Mouse (Mus musculus) heart, postnatal 4 days (tissue): ENCODE measurements around the gene Myadml2. TPM values are rescaled to one million over a fixed set of nuclear protein-coding genes. Genes with fewer than 3 reads are reported as not detected.

Experiments
- DNase-seq: peaks from one replicate; pipeline ENCODE4 v3.0.0; 2021
- total RNA-seq, 2 experiments: library from RNA; stranded (reverse); gene quantifications; 2 replicates each; pipeline ENCODE4 v1.2.3; 2021

The Myadml2 gene
- total RNA-seq, 2 experiments from 2014 or later, result 26.3 to 28.1 TPM

DNA sequence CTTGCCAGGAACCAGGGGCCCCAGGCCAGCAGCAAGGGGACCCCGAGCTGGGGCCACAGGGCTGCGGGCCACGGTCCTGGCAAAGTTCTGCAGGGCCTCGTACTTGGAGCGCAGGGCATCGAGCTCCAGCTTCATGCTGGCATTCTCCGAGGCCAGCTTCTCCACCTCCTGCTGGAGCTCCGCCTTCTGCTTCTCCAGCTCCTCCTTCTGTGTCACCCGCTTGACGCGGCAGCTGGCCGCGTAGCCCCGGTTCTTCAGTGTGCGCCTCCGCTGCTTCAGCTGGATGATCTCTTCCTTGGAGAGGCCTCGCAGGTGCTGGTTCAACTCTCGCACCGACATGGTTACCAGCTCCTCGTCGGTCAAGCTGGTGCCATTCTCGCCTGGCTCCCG lies 18.6 kb downstream of the Myadml2 start:
- no peak for DNase-seq

DNA sequence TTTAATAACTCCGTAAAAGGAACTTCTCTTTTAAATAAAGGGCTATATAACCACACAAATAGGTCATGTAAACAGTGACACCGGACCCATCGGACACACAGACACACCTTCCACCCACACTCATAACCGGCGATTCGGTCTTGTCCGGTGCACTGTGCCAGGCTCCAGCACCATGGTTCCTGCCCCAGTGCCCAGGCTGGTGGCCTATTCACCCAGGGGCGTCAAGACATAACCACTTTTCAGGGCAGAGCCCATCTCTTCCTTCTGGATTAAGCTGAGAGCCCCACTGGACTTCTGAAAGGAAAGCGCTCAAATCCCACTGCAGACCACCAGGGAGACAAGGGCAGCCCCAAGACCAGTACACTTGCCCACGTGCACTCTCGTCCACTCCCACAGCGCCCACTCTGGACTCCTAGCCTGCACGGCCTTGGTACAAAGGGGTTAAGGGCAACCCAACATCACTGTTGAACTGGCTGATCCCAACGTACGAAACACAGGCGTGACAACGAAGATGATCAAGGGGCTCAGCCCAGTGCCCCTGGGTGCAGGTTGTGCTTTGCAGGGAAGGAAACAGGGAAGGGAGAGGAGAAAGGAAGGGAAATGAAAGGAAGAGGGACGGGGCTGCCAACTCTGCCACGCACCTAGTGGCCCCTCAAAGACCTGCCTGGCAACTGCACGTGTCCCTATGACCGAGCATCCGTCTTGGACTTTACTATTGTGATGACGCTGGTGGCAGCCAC lies 19.2 kb downstream of the Myadml2 start:
- DNase-seq, result no peak

DNA sequence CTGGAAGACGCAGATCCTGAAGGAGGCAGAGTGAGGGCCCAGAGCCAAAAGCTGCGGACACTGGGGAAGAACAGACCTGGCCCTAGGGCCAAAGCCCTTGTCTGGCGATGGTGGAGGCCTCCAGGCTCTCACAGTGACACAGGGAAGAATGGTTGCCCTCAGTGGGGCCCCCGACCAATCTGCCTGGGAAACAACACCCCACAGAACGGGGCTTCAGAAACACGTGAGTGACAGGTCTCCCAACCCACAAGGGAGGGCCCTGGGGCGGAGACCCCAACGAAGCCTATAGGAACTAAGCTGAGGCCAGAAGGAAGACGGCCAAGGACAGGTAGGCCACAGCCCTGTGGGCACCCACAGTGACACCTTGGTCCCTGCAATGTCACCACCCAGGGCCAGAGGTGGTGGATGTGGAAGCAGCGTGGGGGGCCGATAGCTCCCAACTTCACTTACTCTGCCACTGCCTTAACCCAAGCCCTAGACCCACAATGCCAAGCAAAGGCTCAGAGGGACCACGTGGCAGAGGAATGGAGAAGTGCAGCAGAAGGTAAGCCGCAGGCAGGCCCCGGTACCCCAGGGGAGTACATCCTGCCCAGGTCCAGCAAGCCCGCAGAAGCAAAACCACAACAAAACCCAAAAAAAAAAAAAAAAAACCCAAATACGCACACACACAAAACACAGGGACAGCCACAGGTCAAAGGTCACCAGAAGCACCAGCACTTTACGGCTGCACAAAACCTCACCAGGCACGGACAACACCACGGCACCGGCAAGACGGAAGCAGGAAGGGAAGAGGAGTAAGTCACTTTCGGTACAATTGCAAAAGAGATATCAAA lies 20.3 kb downstream of the Myadml2 start:
- no peak for DNase-seq

DNA sequence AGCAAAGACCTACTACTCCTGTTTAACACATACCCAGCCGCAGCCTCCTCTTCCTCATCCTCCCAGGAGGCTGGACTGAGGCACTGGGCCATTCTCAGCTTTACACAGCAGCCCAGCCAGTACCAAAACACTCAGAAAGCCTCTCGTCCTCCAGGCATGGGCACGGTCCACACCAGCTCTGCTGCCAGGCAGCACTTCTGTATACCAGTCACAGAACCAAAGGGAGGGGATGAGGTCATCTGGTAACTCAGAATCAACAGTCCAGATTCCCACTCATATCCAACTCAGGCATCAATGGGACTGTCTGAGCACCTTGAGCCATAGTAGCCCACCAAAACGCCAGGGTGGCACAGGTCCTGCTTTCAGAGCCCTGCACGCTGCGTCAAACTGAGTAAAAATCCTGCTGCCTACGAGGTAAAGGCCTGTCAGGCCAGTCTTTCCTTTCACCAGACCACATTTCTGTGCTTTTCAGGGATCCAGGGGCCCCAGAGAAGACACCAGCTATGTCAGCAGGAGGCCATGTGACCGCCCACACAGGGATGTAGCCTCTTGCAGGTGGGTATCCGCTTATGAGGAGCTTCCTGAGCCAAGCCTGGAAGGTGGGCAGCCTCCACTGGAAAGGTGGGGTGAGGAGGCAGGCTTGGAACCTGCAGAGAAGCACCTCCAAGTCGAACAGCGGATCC lies 21.0 kb downstream of the Myadml2 start:
- DNase-seq, result no peak

DNA sequence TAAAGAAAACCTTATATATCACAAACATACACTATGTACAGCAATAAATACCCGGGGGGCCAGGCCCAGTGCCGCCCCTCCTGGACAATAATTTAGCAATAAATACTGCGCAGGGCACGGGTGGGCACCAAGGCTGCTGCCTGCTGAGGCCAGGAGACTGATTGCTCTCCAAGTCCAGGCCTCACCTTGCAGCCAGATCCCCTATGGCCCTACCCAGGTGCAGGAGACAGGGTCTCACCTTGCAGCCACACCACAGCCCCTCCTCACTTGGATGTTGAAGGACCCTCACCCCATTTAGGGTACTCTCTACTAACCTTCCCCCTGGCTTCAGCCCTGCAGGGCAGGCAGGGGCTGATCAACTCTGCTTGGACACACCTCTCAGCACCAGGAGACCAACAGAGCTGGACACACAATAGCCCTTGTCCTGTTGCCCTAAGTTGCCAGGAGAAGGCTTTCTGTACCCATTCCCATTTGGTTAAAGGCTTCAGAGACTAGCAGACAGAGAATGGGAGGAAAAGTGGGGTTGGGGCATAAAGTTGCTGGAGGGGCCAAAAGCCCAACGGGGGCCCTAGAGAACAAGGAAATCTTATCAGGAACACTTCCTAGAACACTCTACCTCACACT lies 22.7 kb downstream of the Myadml2 start, which contains the start of gene Sirt7:
Gene Sirt7 (minus strand): TSS at position 89 of the 624 bp plus-strand sequence.
- DNase-seq, result no peak

DNA sequence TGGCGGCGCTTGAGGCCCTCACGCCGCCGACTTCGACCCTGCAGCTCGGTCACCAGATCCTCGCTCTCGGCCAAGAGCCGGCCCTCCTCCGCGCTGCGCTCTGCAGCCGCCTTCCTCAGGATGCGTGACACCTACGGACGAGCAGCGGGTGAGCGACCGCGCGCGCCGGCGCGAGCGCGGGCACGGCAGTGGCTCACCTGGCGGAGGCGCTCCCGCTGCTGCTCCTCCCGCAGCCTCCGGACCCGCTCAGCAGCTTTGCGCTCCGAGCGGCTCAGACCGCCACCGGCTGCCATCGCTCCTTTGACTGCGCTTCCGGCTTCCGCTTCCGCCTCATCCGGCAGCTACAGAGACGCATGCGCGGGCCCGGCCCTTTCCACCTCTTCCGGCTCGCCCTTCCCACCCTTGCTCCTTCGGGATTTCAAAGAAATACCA lies 23.3 kb downstream of the Myadml2 start:
- peak; percentile 87 for DNase-seq

DNA sequence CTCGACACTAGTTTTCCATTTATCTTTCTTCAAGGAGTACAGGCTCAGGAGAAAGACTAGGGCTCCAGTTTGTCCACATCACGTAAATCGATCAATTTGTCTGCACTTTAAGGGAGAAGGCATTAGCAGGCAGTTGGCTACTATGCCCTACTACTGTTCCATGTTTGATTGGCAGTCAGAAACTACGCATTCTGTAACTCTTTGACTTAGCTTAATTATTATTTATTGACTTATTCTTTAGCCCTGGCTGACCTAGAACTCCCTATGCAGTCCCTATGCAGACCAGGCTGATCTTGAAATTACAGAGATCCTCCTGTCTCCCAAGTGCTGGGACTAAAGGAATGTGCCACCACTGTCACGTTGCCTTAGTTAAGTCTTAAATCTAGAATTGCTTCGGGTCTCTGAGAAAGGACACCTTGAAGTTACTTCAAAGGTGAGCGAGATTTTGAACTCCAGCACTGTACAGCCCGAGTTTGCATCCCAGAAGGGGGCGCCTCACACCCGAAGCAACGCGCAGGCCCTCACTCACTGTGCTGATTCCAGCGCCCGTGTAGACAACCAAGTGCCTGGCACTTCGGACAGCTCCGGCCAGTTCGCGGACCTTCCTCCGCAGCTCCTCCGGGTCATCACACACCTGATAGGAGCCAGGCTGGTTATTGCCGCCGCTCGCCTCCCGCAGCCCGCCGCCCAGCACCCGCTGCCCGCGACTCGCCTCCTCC lies 23.8 kb downstream of the Myadml2 start:
- peak; percentile 78 for DNase-seq

DNA sequence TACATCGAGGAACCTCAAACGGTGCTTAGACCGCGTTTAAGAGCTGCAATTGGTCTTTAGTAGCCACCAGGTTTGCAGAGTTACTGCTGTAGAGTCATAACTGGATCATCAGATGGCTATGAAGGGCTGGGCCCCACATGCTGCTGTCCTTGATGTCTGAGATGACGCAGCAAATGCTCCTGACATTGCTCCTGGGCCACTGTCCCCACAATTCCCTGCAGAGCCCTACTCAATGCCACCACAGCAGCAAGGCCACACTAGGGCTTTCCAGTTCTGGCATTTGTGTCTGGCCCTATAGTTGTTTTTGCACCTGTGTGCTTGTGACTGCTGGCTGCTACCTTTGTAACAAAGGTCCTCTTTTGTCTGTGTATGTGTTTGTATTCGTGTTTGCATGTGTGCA lies 25.2 kb downstream of the Myadml2 start:
- no peak for DNase-seq

DNA sequence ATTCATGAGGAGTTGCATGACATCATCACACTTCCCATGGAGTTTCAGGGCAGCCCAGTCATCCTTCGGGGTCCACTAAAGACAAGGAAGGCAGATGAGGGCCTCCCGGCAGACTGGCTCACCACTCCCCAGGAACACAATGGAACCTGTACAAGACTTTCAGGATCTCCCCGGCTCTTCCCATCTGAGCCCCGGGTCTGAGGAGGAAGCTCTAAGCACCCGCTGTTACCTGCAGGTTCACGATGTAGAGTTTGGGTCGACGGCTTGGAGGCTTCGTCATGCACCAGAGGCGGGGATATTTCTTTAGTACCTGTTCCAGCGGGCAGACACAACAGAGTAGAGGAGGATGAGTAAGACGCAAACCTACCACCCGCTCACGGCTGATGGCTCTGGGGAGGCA lies 27.8 kb downstream of the Myadml2 start:
- DNase-seq, result no peak

DNA sequence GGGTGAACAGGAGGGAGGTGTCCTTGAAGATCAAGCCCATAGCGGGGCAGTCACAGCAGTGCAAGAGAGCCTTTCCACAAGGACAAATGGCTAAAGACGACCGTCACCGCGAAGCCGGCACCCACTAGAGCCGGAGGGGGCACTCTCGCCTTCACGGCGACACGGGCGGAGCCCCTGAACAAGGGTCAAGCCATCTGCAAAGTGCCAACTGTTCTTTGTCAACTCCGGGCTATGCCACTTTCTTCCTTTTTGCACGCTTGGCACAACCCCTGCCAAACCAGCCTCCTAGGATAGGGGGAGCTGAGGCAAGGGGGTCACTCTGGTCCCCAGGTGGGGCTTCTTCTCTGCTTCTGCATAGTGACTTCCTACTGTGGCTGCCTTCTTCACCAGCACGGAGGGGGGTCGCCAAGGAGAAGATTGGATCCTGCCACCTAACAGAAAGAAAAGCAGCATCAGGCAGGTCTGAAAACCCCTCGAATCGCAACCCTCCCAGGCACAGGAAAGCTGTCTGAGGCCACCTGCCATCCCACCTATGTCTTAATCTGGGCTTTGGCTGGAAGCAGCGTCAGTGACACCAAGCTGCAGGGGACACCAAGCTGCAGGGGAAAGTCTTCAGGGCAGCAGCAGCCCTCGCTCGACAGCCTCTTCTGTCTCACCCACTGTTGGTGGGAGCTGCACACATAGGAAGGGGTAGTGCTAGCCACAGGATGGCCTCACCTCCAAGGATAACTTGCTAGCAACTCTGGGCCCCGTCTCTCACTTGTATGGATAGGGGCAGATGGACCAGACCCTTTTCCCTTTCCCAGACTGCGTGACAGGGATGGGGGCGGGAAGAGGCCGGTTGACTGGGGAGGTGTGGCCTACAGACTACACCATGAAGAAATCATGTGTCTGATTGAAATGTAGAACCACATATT lies 29.1 kb downstream of the Myadml2 start:
- DNase-seq, result no peak

DNA sequence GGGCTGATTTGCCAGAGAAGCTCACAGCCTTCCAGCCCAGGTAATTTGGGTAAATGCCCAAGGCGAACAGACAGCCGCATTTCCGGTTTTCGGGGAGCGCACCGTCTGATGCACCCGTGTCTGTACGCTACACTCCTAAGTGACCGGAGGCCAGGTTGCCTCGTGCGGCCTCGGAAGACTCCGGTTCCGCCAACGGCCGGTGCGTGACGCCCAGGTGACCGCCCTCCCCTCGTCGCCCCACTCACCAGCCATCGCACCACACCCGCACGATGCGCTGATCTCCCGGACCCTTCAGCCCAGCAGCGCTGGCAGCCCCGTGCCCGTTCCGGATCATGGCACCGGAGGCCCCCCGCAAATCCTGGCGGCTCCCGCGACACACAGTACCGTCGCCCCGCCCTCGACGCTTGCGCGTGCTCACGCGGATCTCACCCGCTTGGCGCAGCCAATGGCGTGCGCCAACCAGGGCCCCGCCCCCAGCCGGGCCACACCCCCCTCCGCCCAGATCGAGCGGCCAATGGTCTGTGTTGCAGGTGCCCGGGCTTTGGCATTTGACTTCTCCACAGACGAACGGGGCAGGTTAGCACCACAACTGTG lies 30.3 kb downstream of the Myadml2 start, which contains the start of gene Pcyt2:
Gene Pcyt2 (minus strand): TSS at position 418 of the 594 bp plus-strand sequence.
- DNase-seq, result peak; percentile 92

DNA sequence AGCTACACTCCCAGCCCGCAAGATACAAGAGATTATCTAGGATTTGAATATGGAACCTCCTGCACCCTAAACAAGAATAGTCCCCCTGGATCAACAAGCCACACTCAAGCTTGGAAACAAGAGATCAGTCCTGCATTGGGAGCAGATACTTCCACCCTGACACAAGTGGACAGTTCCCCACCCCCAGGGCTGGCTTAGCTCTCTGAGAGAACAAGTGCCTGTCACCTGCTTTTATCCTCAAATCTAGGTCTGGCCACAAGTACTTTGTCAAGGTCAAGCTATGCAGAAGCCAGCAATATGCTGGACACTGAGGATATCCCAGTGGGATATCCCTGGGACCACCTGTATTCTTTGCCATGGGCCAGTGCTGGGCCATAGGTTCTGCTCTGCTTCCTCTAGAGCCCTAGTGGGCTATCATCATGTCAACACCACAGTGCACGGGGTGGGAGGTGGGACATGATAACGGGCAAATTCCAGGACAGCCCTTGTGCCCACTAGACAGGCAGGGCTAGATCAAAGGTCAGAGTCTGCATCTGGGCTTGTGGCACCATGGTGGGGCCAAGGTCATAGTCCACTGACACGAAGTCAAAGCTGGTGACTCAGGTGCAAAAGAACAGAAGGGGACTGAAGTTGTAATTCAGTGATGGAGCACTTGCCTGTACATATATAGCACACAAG lies 31.2 kb downstream of the Myadml2 start:
- no peak for DNase-seq

DNA sequence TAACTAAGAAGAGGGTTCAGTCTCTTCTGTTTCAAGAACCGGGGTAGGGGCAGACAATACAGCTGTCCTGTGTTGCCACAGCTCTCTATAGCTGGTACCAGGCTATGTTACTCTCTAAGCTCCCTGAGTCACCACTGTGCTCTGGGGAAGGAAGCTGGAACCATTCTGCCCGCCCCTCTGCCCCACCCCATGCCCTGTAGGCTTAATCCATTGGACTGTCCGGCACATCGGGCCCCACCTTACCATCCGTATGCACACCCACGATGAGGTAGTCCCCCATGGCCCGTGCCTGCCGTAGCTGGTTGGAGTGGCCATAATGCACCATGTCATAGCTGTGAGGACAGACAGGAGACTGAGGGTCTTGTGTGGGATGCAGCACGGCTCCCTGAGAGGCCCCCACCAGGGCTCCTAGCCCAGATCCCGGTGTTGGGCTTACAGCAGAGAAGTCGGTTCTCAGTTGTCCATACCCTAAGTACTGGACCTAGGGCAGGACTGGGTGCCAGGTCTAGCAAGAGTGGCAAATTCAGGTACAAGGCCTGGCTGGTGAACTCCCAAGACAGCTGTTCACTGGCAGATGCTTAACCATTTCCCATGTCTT lies 32.3 kb downstream of the Myadml2 start:
- DNase-seq, result no peak

DNA sequence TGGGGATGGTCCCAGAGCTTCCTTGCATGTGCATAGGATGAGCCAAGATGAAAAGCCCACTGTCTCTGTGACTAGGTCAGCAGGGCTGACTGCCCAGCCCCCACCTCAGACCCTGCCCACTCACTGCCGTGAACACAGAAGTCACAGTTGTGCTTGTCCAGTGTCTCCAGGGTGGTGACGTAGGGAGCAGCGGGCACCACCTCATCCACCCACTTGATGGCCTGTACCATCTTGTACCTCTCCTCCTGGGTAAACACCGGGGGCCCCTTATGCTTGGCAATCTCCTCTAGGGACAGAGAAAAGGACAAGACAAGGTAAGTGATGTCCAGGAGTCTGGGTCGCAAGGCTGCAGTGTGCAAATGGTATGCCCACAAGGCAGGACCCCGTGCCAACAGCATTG lies 32.8 kb downstream of the Myadml2 start:
- DNase-seq, result no peak

DNA sequence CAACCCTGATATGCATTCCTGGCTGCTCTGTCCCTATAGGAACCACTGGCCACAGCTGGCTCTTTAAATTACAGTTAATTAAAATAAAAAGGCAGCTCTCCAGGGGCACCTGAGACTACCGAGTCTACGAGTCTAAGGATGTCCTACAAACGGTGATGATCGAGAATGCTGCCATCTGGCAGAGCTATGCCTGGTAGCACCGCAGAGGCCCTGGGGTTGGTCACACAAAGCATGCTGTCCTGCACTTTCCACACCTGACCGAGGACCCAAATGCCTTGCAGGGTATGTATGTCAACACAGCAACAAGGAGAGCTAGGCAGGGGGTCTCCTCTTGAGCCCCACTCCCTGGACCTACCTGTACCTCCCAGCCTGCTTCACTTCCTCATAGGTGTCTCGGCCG lies 34.0 kb downstream of the Myadml2 start:
- no peak for DNase-seq

DNA sequence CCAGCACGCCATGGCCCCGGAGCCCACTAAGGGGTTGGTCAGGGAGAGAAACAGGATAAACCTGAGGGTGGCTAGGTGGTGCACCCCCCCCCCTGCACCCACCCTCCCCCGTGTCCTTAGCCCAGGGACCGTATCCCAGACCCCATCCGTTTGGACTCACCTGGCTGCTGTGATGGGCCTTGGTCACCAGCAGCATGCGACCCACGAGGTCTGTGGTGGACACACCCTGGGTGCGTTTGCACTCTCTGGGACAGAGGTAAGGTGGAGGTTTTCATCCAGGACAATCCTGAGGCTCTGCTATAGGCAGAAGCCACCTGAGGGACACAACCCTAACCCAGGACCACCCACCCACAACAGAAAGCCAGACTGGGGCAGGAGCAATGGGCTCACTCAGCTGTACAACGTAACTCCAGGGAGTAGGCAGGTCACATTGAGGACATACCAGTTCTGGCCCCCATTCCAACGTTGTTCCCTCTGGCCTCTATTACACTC lies 34.4 kb downstream of the Myadml2 start:
- DNase-seq, result no peak

DNA sequence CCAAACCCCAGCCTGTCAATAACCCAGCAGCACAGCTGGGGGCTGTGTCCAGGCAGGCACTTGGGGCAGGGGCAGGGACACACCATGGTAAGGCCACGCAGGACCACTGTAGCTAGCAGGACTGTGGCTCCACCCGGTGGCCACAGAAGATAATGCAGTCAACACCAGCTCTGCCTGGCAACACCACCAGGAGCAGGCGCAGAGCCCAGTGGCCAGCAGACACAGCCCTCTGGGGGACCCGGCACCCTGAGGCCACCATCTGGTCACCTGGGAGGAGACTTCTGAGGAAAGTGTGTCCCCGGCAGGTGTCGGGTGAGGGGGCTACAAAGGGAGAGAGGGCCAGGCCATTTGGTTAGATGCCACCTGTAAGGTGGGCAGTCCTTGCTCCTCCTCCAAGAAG lies 35.2 kb downstream of the Myadml2 start:
- peak; percentile 85 for DNase-seq

DNA sequence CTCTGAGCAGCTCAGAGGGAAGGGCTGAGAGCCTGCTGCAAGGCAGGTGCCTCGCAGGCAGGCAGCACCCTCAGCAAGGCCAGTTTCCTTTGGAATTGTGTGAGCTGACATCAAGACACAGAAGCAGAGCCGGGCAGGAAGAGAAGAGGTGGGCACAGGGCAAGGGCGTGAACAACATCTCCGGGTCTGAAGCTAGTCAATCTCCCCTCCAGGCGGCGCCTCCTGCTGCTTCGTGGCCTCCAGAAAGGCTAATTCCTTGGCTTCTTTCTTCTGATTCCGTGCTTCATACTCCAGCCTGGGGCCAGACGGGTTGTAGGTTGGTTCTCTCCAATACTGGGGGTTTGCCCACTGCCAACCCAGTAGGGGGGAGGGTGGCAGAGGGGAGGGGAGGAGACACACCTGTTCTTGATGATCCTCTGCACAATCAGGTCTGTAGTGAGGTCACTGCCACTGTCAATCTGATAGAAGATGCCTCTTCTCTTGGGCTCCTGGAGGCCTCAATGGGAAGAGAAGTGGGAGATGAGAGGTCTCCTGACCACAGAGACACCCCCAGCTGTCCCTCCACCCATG lies 37.4 kb downstream of the Myadml2 start:
- no peak for DNase-seq

DNA sequence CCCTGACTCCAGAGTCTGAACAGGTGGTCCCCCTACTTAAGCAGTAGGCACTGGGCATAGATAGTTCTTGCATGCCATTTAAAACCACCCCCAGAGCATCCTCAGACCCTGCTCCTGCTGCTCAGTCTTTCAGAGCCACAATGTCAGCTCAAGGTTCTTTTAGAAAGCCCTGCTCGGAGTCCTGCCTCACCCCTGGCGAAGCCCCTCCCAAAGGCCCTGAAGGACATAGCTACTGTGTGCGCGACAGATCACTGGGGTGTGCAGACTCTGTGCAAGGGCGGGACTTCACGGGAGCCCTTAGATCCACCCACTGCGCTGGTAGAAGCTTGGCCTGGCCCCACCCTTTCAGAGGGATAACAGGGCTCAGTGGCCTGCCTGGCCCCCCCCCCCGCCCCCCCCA lies 38.7 kb downstream of the Myadml2 start:
- no peak for DNase-seq
